Mouse (Mus musculus) fat pad, adult 2 months (tissue): ENCODE measurements around the gene Fam210b.

ENCODE experiments used
- DNase-seq: peaks from one replicate; pipeline ENCODE4 v3.0.0-alpha.2; 2011; ENCODE audit warnings: low read depth, low spot score; ENCODE audit errors: extremely low read depth

Gene Fam210b

DNA sequence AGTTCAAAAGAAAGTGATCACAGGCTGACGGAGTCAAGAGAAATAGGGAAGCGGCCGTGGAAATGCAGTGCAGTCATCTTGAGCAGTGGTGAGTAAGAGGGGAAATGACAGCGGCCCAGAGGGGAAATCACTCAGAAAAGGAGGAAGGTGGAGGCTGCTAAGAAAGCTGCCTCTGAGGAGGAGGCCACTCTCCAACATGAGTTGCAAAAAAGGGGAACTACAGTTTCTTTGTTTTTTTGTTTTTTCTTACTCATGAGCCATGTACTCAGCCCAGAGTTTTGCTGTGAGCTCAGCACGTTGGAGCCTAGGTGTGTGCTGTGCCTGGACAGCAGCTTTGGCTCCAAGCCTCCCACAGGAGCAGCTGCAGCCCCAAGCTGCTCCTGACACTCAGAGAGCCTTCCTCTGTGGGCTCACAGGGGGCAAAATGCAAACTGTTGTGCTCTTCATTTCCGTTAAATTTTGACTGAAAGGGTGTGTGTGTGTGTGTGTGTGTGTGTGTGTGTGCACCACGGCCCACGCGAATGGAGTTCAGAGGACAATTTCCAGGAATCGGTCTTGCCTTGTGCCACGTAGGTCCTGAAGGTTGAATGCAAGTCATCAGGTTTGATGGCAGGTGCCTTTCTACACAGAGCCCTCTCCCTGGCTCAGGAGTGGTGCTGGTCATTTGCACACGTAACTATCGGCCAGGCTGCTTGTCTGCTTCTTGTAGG lies 55.9 kb downstream of the Fam210b start:
- DNase-seq: no peak

DNA sequence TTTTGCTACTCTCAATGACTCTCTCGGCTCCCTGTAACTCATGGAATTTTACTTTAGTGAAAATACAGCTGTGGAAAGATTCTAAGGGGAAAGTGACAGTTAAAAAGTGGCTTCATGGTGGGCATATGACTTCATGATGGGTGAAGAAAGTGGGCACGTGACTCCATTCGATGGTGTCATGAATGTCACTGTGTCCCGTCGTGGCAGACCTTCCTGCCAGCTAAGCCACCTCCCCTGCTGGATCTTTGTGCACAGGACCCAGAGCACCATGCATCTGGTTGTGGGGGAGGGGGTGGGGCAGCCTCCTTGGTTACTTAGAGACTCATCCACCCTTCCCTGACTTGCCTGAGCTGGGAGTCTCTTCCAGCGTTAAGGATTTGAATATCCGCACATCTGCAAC lies 58.9 kb downstream of the Fam210b start:
- no peak for DNase-seq

DNA sequence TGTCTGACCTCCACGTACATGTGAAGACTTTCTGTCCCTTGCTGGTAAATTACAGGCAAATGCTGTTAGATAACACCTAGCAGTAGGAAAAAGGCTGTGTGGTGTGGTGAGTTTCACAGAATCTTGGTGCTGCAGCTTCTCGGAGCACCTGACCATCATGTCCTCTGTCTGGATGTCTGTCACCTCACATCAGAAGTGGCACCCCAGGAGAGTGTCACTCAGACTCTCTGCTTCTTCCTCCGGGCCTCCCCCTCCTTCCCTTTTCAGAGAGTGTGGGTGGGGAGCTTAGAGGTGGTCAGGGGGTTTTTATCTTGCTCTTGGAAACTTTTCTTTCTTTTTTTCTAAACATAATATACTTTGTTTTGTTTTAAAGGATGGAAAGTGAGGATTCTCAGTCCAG lies 59.6 kb downstream of the Fam210b start:
- DNase-seq: no peak
